Mouse (Mus musculus) erythroblast, embryonic 14.5 days (primary cell): ENCODE data around the gene Hmg20b. TPM values are rescaled to one million over a fixed set of nuclear protein-coding genes. Genes with fewer than 3 reads are reported as not detected.
A peak's percentile ranks its signal among the peaks of the same experiment; 100 is the strongest.

Experiments
- H3K27me3 ChIP-seq: 2 replicates; pipeline ENCODE4 v1.6.1; 2012; ENCODE audit warnings: inconsistent platforms; ENCODE audit not compliant: control insufficient read depth
- H3K36me3 ChIP-seq: 2 replicates; pipeline ENCODE4 v1.6.1; 2012; ENCODE audit warnings: mild to moderate bottlenecking, inconsistent platforms; ENCODE audit not compliant: control insufficient read depth
- H3K4me1 ChIP-seq: 2 replicates; pipeline ENCODE4 v1.6.1; 2012; ENCODE audit warnings: inconsistent platforms; ENCODE audit not compliant: control insufficient read depth
- H3K4me3 ChIP-seq: replicated peaks from 2 replicates; pipeline ENCODE3; 2012; ENCODE audit warnings: moderate library complexity, mild to moderate bottlenecking, inconsistent platforms
- H3K9me3 ChIP-seq: 2 replicates; pipeline ENCODE4 v1.6.1; 2012; ENCODE audit warnings: low read length, inconsistent platforms, mixed read lengths; ENCODE audit not compliant: control insufficient read depth
- GATA1 ChIP-seq: IDR thresholded peaks from 2 replicates; pipeline ENCODE4 v1.6.1; 2012; ENCODE audit warnings: low read length, inconsistent platforms, mixed read lengths
- TAL1 ChIP-seq: IDR thresholded peaks from 3 replicates; pipeline ENCODE4 v1.6.1; 2012; ENCODE audit warnings: low read length, inconsistent platforms, mixed read lengths
- polyA plus RNA-seq: library from polyadenylated mRNA; stranded (reverse); fragments of >175 nt; gene quantifications from 2 replicates; pipeline ENCODE4 v1.2.3, GENCODE M21; 2012

Gene Hmg20b
- polyA plus RNA-seq, 1 experiment: 52.7 TPM

GRCm38 (mm10) chr10:81305663-81306062 is 44.6 kb downstream of the Hmg20b start:
- TF ChIP-seq TAL1: no peak
- TF ChIP-seq GATA1: no peak
- peaks cover 39% of the 10 kb centered on the region for H3K4me1 ChIP-seq
- H3K4me3 ChIP-seq: no peak overlapping the region
- no peaks in the 10 kb centered on the region for H3K9me3 ChIP-seq
- H3K27me3 ChIP-seq: no peaks in the 10 kb centered on the region
- peaks cover 64% of the 10 kb centered on the region for H3K36me3 ChIP-seq

GRCm38 (mm10) chr10:81304597-81305238 is 45.6 kb downstream of the Hmg20b start:
- H3K36me3 ChIP-seq: peaks cover 55% of the 10 kb centered on the region

GRCm38 (mm10) chr10:81303761-81304160 is 46.5 kb downstream of the Hmg20b start:
- TF ChIP-seq GATA1: no peak
- no peak for TF ChIP-seq TAL1
- H3K27me3 ChIP-seq: no peaks in the 10 kb centered on the region
- no peaks in the 10 kb centered on the region for H3K9me3 ChIP-seq
- peaks cover 57% of the 10 kb centered on the region for H3K4me1 ChIP-seq
- H3K4me3 ChIP-seq: no peak overlapping the region
- peaks cover 45% of the 10 kb centered on the region for H3K36me3 ChIP-seq

More at GRCm38 (mm10) chr10:81304597-81305238, 45.6 kb downstream of the Hmg20b start:
- no peak for TF ChIP-seq TAL1
- no peak for TF ChIP-seq GATA1
- no peaks in the 10 kb centered on the region for H3K9me3 ChIP-seq
- no peaks in the 10 kb centered on the region for H3K27me3 ChIP-seq
- peaks cover 48% of the 10 kb centered on the region for H3K4me1 ChIP-seq
- no peak overlapping the region for H3K4me3 ChIP-seq

- no peak for TF ChIP-seq GATA1
- TF ChIP-seq TAL1: no peak
- Histone ChIP-seq H3K4me1 (peaks cover 62% of the 10 kb centered on the region), H3K4me3 (no peak overlapping the region), H3K9me3 (no peaks in the 10 kb centered on the region), H3K36me3 (peaks cover 46% of the 10 kb centered on the region), H3K27me3 (no peaks in the 10 kb centered on the region)
Measured at GRCm38 (mm10) chr10:81303258-81303657, 47.0 kb downstream of the Hmg20b start.

- Histone ChIP-seq H3K9me3 (no peaks in the 10 kb centered on the region), H3K36me3 (peaks cover 46% of the 10 kb centered on the region), H3K27me3 (no peaks in the 10 kb centered on the region), H3K4me1 (peaks cover 67% of the 10 kb centered on the region), H3K4me3 (peak overlapping the region; percentile 19)
- no peak for TF ChIP-seq TAL1
- no peak for TF ChIP-seq GATA1
Measured at GRCm38 (mm10) chr10:81302781-81303218, 47.5 kb downstream of the Hmg20b start.

- TF ChIP-seq GATA1: no peak
- TF ChIP-seq TAL1: no peak
- H3K4me3 ChIP-seq: no peak overlapping the region
- peaks cover 72% of the 10 kb centered on the region for H3K4me1 ChIP-seq
- no peaks in the 10 kb centered on the region for H3K9me3 ChIP-seq
- H3K36me3 ChIP-seq: peaks cover 41% of the 10 kb centered on the region
- no peaks in the 10 kb centered on the region for H3K27me3 ChIP-seq
Measured at GRCm38 (mm10) chr10:81302288-81302687, 48.0 kb downstream of the Hmg20b start.

- Histone ChIP-seq H3K36me3 (peaks cover 35% of the 10 kb centered on the region), H3K4me1 (peaks cover 79% of the 10 kb centered on the region), H3K27me3 (no peaks in the 10 kb centered on the region), H3K9me3 (no peaks in the 10 kb centered on the region), H3K4me3 (no peak overlapping the region)
- TF ChIP-seq TAL1: no peak
- no peak for TF ChIP-seq GATA1
Measured at GRCm38 (mm10) chr10:81301321-81301720, 49.0 kb downstream of the Hmg20b start.

GRCm38 (mm10) chr10:81300352-81300907 is 49.9 kb downstream of the Hmg20b start:
- Histone ChIP-seq H3K4me3 (no peak overlapping the region), H3K36me3 (peaks cover 35% of the 10 kb centered on the region), H3K9me3 (no peaks in the 10 kb centered on the region), H3K4me1 (peaks cover 88% of the 10 kb centered on the region), H3K27me3 (no peaks in the 10 kb centered on the region)
- no peak for TF ChIP-seq TAL1
- TF ChIP-seq GATA1: no peak

GRCm38 (mm10) chr10:81299585-81300351 is 50.5 kb downstream of the Hmg20b start:
- no peaks in the 10 kb centered on the region for H3K27me3 ChIP-seq
- H3K4me3 ChIP-seq: no peak overlapping the region
- peaks cover 90% of the 10 kb centered on the region for H3K4me1 ChIP-seq
- peaks cover 34% of the 10 kb centered on the region for H3K36me3 ChIP-seq
- H3K9me3 ChIP-seq: no peaks in the 10 kb centered on the region
- TF ChIP-seq GATA1 (no peak), TAL1 (no peak)
